Mouse (Mus musculus) heart, embryonic 15.5 days (tissue): Measurements from ENCODE around the gene Col4a2. TPM values are rescaled to one million over a fixed set of nuclear protein-coding genes. Genes with fewer than 3 reads are reported as not detected.
A peak's percentile ranks its signal among the peaks of the same experiment; 100 is the strongest.

ENCODE experiments used
- ATAC-seq: fragments of 200-750 bp; cut with Nextera tagmentation; replicated peaks from 2 replicates; pipeline ENCODE4 v1.8.0; 2017; ENCODE audit warnings: low read depth, moderate TSS enrichment; ENCODE audit not compliant: insufficient number of reproducible peaks, insufficient read depth, low FRiP score
- H3K27ac ChIP-seq: fragments of 300-500 bp; sonication (generic); 2 replicates; pipeline ENCODE4 v1.5.1; 2015; ENCODE audit warnings: mild to moderate bottlenecking, inconsistent platforms
- H3K27me3 ChIP-seq: fragments of 300-500 bp; sonication (generic); 2 replicates; pipeline ENCODE4 v1.6.1; 2015; ENCODE audit warnings: inconsistent platforms
- H3K36me3 ChIP-seq: fragments of 300-500 bp; sonication (generic); 2 replicates; pipeline ENCODE4 v1.6.1; 2015; ENCODE audit warnings: mild to moderate bottlenecking, inconsistent platforms
- H3K4me1 ChIP-seq: fragments of 300-500 bp; sonication (generic); replicated peaks from 2 replicates; pipeline ENCODE4 v1.6.1; 2015; ENCODE audit warnings: inconsistent platforms
- H3K4me2 ChIP-seq: fragments of 300-500 bp; sonication (generic); 2 replicates; pipeline ENCODE4 v1.6.1; 2015; ENCODE audit warnings: inconsistent platforms, mild to moderate bottlenecking, moderate library complexity
- H3K4me3 ChIP-seq: fragments of 300-500 bp; sonication (generic); 2 replicates; pipeline ENCODE4 v1.5.1; 2015; ENCODE audit warnings: mild to moderate bottlenecking, inconsistent platforms
- H3K9ac ChIP-seq: fragments of 300-500 bp; sonication (generic); 2 replicates; pipeline ENCODE4 v1.6.1; 2015; ENCODE audit warnings: mild to moderate bottlenecking, inconsistent platforms
- H3K9me3 ChIP-seq: fragments of 300-500 bp; sonication (generic); replicated peaks from 2 replicates; pipeline ENCODE4 v1.6.1; 2016; ENCODE audit warnings: inconsistent platforms
- WGBS: fragments of 180-500 bp; shearing (Covaris S2); methylation state at CpG from one replicate; pipeline ENCODE4 v1.1.7; 2015; ENCODE audit warnings: mixed read lengths; 5-methylcytosine and 5-hydroxymethylcytosine counted together
- polyA plus RNA-seq: library from polyadenylated mRNA; unstranded; fragments of >200 nt; fragmentation: Nextera tagmentation; extraction: Ambion mirVana; gene quantifications from 2 replicates; pipeline ENCODE4 v1.2.1, GENCODE M21; 2015

Col4a2 gene
- polyA plus RNA-seq, 1 experiment from 2014 or later: 89.8 TPM

DNA sequence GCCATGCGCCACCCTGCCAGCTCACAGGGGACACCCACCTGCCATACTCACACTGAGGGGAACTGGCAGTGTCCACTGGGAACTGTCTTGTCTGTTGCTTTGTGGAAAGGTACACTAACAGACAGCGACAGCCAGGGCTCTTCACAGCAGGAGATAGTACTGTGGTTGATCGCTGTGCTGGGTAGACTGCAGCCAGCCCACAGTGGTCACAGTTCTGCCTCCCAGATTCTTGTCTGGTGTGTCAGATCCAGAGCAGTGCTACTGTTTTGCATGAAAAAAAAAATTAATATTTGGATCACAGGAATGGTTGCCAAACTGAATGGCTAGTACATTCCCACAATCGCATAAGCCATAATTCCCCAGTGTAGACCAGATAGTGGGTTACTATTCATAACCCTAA lies 74.7 kb downstream of the Col4a2 start:
- no peak for ATAC-seq
- peaks cover 67% of the 10 kb centered on the region for H3K4me1 ChIP-seq
- H3K27ac ChIP-seq: peak overlapping the region; percentile 68
- no peak overlapping the region for H3K4me2 ChIP-seq
- H3K9ac ChIP-seq: no peak overlapping the region
- no peaks in the 10 kb centered on the region for H3K27me3 ChIP-seq
- 0 out of 2 replicates have a peak, but pooled peaks cover 2% of the 10 kb centered on the region for H3K36me3 ChIP-seq
- WGBS: 55% methylated on average over 4 of the region's 4 CpGs
- no peak overlapping the region for H3K4me3 ChIP-seq
- H3K9me3 ChIP-seq: no peaks in the 10 kb centered on the region

DNA sequence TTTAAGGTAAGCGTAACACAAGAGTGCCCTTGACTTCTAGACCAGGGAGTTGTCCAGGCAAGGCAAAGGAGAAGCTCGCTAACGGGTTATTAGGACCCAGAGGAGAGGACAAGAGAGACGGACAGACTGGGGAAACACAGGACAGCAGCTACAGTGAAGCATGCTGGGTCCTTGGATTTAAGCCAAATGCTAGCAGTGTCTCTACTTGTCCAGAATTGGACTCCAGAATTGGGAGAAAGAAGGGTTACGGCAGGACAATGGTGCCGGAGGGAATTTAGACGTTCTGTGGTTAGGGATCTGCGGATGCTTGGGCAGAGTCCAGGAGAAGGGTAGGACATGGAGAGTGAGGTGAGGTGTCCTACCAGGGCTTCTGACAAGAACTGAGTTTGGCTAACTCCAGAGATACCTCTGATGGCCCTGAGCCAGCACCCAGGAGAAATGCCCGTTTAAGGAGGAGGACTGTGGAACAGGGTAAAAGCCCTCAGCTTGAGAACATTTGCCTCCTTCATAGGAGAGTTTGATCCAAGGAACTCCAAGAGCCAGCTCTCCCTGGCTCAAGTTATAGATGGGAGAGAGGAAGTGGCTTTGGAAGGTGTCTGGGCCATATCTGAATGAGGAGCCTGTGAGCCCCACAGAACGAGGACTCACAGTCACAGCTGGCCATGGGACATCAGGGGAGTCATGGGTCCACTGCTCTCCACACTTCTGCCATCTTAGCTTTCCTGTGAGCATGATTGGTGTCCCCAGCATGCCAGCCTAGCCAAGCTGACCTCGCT lies 76.9 kb downstream of the Col4a2 start:
- no peak overlapping the region for H3K4me3 ChIP-seq
- H3K4me1 ChIP-seq: peaks cover 67% of the 10 kb centered on the region
- H3K27me3 ChIP-seq: no peaks in the 10 kb centered on the region
- no peak overlapping the region for H3K4me2 ChIP-seq
- H3K36me3 ChIP-seq: 0 out of 2 replicates have a peak, but pooled peaks cover 2% of the 10 kb centered on the region
- 70% methylated on average over 11 of the region's 11 CpGs for WGBS
- H3K9me3 ChIP-seq: no peaks in the 10 kb centered on the region
- no peak overlapping the region for H3K27ac ChIP-seq
- H3K9ac ChIP-seq: no peak overlapping the region
- no peak for ATAC-seq

DNA sequence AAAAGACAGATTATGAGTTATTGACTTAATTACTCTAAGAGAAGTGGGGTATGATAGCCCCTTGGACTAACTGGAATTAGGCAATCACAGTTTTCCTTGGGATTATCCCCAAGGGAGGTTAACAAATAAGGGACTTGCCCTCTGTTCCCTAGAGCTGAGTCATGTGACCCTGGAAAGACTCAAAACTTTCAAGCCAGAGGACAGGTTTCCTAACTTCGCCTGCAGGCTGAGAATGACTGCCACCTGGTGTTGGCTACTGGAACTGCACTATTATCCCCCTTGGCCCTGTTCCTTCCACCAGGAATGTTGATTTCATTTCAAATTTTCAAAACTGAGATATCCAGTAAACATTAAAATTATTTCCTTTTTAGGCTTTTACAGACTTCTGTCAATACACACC lies 80.1 kb downstream of the Col4a2 start:
- no peak overlapping the region for H3K4me3 ChIP-seq
- peak overlapping the region; percentile 83 for H3K27ac ChIP-seq
- 0 out of 2 replicates have a peak, but pooled peaks cover 2% of the 10 kb centered on the region for H3K36me3 ChIP-seq
- peaks cover 64% of the 10 kb centered on the region for H3K4me1 ChIP-seq
- no peak overlapping the region for H3K9ac ChIP-seq
- no peaks in the 10 kb centered on the region for H3K27me3 ChIP-seq
- ATAC-seq: no peak
- H3K9me3 ChIP-seq: no peaks in the 10 kb centered on the region
- H3K4me2 ChIP-seq: no peak overlapping the region; the same call in 1 of the 2 replicates
- 10% methylated on average over 1 of the region's 1 CpGs for WGBS

DNA sequence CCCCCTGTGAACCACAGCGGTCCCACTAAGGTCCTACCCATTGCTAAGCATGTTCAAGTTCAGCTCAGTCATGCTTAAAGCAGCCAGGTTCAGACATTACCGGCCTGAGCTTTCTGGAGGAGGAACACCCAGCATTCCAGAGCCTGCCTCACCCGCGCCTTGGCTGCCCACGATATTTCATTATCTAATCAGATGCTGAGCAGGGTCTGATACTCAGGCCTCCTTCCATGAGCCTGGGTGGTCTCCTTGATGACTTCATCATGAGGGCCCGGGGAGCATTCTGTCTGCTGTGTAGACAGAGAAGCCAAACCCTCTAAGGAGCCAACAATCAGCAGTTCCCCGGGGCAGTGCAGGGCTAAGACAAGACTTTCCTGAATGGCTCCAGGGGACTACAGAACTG lies 80.6 kb downstream of the Col4a2 start:
- 0 out of 2 replicates have a peak, but pooled peaks cover 2% of the 10 kb centered on the region for H3K36me3 ChIP-seq
- peak; percentile 37 for ATAC-seq
- H3K9me3 ChIP-seq: no peaks in the 10 kb centered on the region
- H3K4me1 ChIP-seq: peaks cover 61% of the 10 kb centered on the region
- H3K9ac ChIP-seq: no peak overlapping the region
- no peak overlapping the region for H3K4me3 ChIP-seq
- peak overlapping the region; percentile 83 for H3K27ac ChIP-seq
- peak overlapping the region; percentile 20 for H3K4me2 ChIP-seq
- 16% methylated on average over 7 of the region's 7 CpGs for WGBS
- H3K27me3 ChIP-seq: no peaks in the 10 kb centered on the region

DNA sequence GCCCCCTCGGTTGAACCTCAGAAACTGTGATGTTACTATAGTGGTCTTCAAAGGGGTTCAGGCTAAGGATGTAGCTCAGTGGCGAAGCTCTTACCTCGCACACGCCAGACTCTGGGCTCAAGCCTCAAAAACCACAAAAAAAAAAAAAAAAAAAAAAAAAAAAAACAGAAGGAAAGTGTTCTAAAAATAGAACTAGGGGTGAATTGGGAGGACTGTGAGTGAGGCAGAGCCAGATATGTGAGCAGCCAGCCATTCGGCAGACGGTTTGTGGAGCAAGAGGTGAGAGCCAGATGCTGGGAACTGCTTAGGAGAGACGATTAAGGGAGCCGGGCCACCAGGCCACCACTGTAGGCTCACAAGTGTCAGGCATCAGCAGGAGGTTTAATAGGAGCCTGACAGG lies 81.0 kb downstream of the Col4a2 start:
- peak; percentile 54 for ATAC-seq
- WGBS: 7% methylated on average over 8 of the region's 8 CpGs
- Histone ChIP-seq H3K9ac (no peak overlapping the region), H3K4me3 (no peak overlapping the region), H3K27me3 (no peaks in the 10 kb centered on the region), H3K4me1 (peaks cover 59% of the 10 kb centered on the region), H3K36me3 (0 out of 2 replicates have a peak, but pooled peaks cover 2% of the 10 kb centered on the region), H3K4me2 (peak overlapping the region; percentile 20), H3K27ac (peak overlapping the region; percentile 83), H3K9me3 (no peaks in the 10 kb centered on the region)

DNA sequence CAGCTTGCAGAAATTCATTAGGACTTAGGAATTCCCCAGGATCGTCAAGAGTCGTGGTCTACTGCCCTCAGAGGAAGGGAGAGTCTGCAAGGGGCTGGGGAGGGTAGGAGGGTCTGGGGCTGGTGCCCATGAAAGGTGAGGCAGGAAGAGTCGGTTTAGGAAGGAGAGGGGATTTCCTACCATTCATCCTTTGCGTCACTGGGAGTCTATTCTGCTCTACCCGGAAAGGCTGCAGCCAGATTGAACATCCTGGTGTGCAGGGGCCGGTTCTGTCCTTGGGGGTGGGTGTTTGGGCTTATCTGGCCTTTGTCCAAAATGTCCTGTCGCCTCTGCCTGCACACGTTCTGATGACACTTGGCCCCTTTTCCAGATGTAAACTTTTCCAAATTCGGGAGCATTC lies 82.2 kb downstream of the Col4a2 start:
- no peak overlapping the region for H3K9ac ChIP-seq
- H3K4me2 ChIP-seq: no peak overlapping the region
- H3K4me1 ChIP-seq: peaks cover 58% of the 10 kb centered on the region
- H3K36me3 ChIP-seq: 0 out of 2 replicates have a peak, but pooled peaks cover 2% of the 10 kb centered on the region
- ATAC-seq: peak; percentile 33; the same call in 1 of the 2 replicates
- H3K9me3 ChIP-seq: no peaks in the 10 kb centered on the region
- H3K27me3 ChIP-seq: no peaks in the 10 kb centered on the region
- H3K27ac ChIP-seq: peak overlapping the region; percentile 83
- 34% methylated on average over 9 of the region's 9 CpGs for WGBS
- no peak overlapping the region for H3K4me3 ChIP-seq

DNA sequence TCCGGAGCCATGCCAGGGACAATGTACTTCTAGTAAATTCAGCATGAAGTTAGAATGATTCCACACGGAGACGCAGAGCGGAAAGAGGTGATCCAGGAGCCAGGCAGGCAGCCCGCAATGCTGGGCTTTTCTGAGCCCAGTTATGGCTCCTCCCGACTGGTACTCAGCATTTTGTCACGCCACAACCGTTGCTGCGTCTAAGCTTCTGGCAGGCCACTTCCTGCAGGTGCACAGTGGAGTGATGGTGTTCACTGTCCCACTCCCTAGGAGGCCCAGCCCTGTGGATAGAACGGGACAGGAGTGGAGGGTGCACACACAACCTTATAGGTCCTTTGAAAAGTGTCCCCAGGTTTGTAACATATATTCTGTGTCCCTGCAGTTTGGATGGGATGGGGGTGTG lies 83.0 kb downstream of the Col4a2 start:
- Histone ChIP-seq H3K36me3 (0 out of 2 replicates have a peak, but pooled peaks cover 2% of the 10 kb centered on the region), H3K4me3 (no peak overlapping the region), H3K27me3 (no peaks in the 10 kb centered on the region), H3K9me3 (no peaks in the 10 kb centered on the region), H3K4me1 (peaks cover 65% of the 10 kb centered on the region), H3K9ac (no peak overlapping the region), H3K4me2 (no peak overlapping the region), H3K27ac (peak overlapping the region; percentile 83)
- ATAC-seq: no peak
- 60% methylated on average over 10 of the region's 10 CpGs for WGBS

DNA sequence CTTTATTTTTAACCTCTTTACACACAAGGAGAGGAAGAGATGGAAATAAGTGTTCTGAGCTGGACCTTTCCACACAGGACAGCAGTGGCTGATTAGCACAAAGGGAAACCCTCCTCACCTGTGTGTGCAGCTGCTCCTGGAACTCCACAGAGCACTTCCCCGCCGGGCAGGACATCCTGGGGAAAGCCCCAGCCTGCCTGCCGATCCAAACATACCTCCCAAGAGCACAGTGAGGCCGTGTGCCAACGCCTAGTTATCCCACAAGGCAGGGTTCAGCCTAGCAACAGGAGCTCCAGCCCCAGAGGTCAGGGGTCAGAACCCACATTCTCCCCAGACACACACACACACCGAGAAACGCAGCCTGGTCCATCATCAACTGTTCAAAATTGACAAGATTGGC lies 83.5 kb downstream of the Col4a2 start:
- peaks cover 70% of the 10 kb centered on the region for H3K4me1 ChIP-seq
- 0 out of 2 replicates have a peak, but pooled peaks cover 2% of the 10 kb centered on the region for H3K36me3 ChIP-seq
- H3K27me3 ChIP-seq: no peaks in the 10 kb centered on the region
- no peak overlapping the region for H3K4me3 ChIP-seq
- no peak overlapping the region for H3K9ac ChIP-seq
- no peaks in the 10 kb centered on the region for H3K9me3 ChIP-seq
- 43% methylated on average over 7 of the region's 7 CpGs for WGBS
- H3K4me2 ChIP-seq: no peak overlapping the region
- peak overlapping the region; percentile 83 for H3K27ac ChIP-seq
- ATAC-seq: no peak

DNA sequence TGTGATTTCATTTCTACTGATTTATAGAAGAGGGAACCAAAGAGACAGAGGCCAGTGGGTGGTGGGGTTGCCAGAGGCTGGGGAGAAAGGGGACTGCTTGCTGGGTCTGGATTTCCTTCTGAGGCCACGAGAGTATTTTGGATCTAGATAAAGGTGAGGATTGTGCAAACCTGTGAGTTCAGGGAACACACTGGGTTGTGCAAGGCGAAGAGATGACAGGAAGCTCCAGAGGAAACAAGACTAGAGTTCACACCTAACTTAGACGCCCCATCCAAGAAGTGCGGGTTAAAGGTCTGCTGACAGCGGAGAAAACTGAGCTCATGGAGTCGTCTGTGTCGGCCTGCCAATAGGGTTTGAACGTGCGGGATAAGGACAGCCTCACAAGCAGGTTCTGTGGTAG lies 84.5 kb downstream of the Col4a2 start:
- Histone ChIP-seq H3K27ac (no peak overlapping the region), H3K9ac (no peak overlapping the region), H3K36me3 (peaks cover under 1% of the 10 kb centered on the region; the same call in 1 of the 2 replicates), H3K9me3 (no peaks in the 10 kb centered on the region), H3K4me2 (no peak overlapping the region), H3K4me1 (peaks cover 75% of the 10 kb centered on the region), H3K27me3 (no peaks in the 10 kb centered on the region), H3K4me3 (no peak overlapping the region)
- 72% methylated on average over 9 of the region's 9 CpGs for whole genome bisulfite sequencing
- no peak for ATAC-seq

DNA sequence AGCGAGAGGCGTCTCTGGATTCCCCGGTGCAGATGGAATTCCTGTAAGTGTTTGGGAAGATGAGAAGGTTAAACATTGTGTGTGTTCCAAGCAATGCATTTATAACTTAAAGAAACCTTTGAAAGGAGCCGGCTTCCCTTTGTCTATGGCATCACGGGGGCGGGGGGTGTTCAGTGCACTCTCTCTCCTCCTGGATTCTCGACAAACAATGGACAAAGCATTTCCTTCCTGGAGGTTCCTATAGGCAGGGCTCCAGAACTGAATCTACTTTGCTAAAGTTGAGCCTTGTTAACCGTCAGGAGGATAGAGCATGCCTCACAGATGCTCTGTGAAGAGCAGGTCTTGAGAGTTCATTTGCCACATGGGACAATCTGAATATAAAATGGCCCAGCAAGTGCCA lies 87.1 kb downstream of the Col4a2 start:
- no peaks in the 10 kb centered on the region for H3K27me3 ChIP-seq
- peaks cover 50% of the 10 kb centered on the region for H3K4me1 ChIP-seq
- 56% methylated on average over 8 of the region's 8 CpGs for WGBS
- H3K36me3 ChIP-seq: peaks cover 11% of the 10 kb centered on the region; the same call in 1 of the 2 replicates
- H3K9ac ChIP-seq: no peak overlapping the region
- no peak for ATAC-seq
- no peak overlapping the region for H3K4me3 ChIP-seq
- H3K27ac ChIP-seq: peak overlapping the region; percentile 67
- H3K9me3 ChIP-seq: no peaks in the 10 kb centered on the region
- no peak overlapping the region for H3K4me2 ChIP-seq

DNA sequence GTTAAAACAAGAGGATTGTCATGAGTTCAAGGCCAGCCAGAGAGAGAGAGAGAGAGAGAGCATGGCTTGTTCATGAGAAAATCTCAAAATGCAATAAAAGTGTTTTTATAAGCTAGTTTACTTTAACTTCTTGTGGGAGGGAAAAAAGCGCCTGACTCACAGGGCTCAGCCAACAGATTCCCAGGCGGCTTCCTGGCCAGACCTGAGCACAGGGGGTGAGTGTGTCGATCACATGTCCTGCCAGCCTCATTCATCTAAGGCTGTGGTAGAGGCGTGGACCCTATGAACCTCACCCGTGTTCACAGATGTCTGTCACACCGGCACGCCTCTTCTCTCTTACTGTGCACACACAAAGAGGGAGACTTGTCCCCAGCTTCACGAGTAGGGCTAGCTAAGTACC lies 87.6 kb downstream of the Col4a2 start:
- Histone ChIP-seq H3K9ac (no peak overlapping the region), H3K4me2 (no peak overlapping the region), H3K36me3 (peaks cover 11% of the 10 kb centered on the region; the same call in 1 of the 2 replicates), H3K9me3 (no peaks in the 10 kb centered on the region), H3K27ac (peak overlapping the region; percentile 67), H3K4me1 (peaks cover 48% of the 10 kb centered on the region), H3K27me3 (no peaks in the 10 kb centered on the region), H3K4me3 (no peak overlapping the region)
- no peak for ATAC-seq
- WGBS: 59% methylated on average over 8 of the region's 8 CpGs

DNA sequence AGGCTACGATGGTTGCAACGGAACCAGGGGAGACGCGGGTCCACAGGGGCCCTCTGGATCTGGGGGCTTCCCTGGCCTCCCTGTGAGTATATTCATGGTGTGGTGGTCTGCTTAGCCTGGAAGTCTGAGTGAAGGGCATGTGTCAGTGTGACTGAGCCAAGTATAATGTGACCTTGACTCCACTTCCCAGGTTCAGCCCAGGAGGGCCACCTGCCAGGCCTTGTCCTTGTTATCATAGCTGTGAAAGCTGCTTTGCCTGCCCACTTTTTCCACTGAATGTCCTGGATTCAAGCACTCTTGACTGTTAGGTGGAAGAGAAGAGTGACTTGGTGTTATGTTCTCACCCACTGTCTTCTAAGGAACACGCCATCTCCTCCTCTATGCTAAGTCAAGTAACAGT lies 88.6 kb downstream of the Col4a2 start:
- H3K36me3 ChIP-seq: peaks cover 11% of the 10 kb centered on the region; the same call in 1 of the 2 replicates
- WGBS: 94% methylated on average over 5 of the region's 5 CpGs
- H3K27ac ChIP-seq: peak overlapping the region; percentile 5

More for the DNA sequence above, 88.6 kb downstream of the Col4a2 start:
- H3K9ac ChIP-seq: no peak overlapping the region
- H3K4me1 ChIP-seq: peaks cover 47% of the 10 kb centered on the region
- H3K4me2 ChIP-seq: no peak overlapping the region
- no peak for ATAC-seq
- H3K4me3 ChIP-seq: no peak overlapping the region
- no peaks in the 10 kb centered on the region for H3K9me3 ChIP-seq
- no peaks in the 10 kb centered on the region for H3K27me3 ChIP-seq
